Mouse (Mus musculus) thymus, adult 2 months (tissue): ENCODE measurements around the gene Ube4a. TPM values are rescaled to one million over a fixed set of nuclear protein-coding genes. Genes with fewer than 3 reads are reported as not detected.

Experiments
- DNase-seq: peaks from one replicate; pipeline ENCODE4 v3.0.0; 2021
- H3K27ac ChIP-seq: fragments of 200-500 bp; 2 replicates; pipeline ENCODE4 v1.5.1; 2012; ENCODE audit warnings: low read length, control low read depth; ENCODE audit not compliant: control insufficient read depth, insufficient read depth
- H3K27me3 ChIP-seq: fragments of 200-500 bp; 2 replicates; pipeline ENCODE4 v1.6.1; 2012; ENCODE audit warnings: mild to moderate bottlenecking, low read length, moderate library complexity, mixed read lengths; ENCODE audit not compliant: control insufficient read depth, insufficient read depth
- H3K36me3 ChIP-seq: fragments of 200-500 bp; 2 replicates; pipeline ENCODE4 v1.6.1; 2012; ENCODE audit warnings: mild to moderate bottlenecking, low read length, moderate library complexity; ENCODE audit not compliant: control insufficient read depth, insufficient read depth
- H3K4me1 ChIP-seq: fragments of 200-500 bp; replicated peaks from 2 replicates; pipeline ENCODE4 v1.6.1; 2012; ENCODE audit warnings: low read length; ENCODE audit not compliant: control insufficient read depth, insufficient read depth
- H3K4me3 ChIP-seq: fragments of 200-500 bp; 2 replicates; pipeline ENCODE4 v1.5.1; 2012; ENCODE audit warnings: mild to moderate bottlenecking, low read length, control low read depth, moderate library complexity; ENCODE audit not compliant: control insufficient read depth, insufficient read depth
- CTCF ChIP-seq: fragments of 200-500 bp; IDR thresholded peaks from 2 replicates; pipeline ENCODE4 v1.5.1; 2012; ENCODE audit warnings: mild to moderate bottlenecking, control low read depth, low read length, moderate library complexity, borderline replicate concordance; ENCODE audit not compliant: control insufficient read depth, poor library complexity, insufficient read depth; ENCODE audit errors: extremely low read depth
- POLR2A ChIP-seq: fragments of 200-500 bp; IDR thresholded peaks from 2 replicates; pipeline ENCODE4 v1.6.1; 2012; ENCODE audit warnings: mild to moderate bottlenecking, low read length, control low read depth, moderate library complexity; ENCODE audit not compliant: control insufficient read depth, poor library complexity, insufficient read depth; ENCODE audit errors: extremely low read depth
- WGBS: fragments of 180-500 bp; shearing (Covaris S2); methylation state at CpG from one replicate; pipeline ENCODE4 v1.1.7; 2018; 5-methylcytosine and 5-hydroxymethylcytosine counted together
- polyA plus RNA-seq: library from polyadenylated mRNA; depleted of rRNA; stranded (reverse); fragments of >200 nt; gene quantifications from 2 replicates; pipeline ENCODE4 v1.2.3, GENCODE M21; 2012

Ube4a gene
- polyA plus RNA-seq, 1 experiment = 23.7 TPM

DNA sequence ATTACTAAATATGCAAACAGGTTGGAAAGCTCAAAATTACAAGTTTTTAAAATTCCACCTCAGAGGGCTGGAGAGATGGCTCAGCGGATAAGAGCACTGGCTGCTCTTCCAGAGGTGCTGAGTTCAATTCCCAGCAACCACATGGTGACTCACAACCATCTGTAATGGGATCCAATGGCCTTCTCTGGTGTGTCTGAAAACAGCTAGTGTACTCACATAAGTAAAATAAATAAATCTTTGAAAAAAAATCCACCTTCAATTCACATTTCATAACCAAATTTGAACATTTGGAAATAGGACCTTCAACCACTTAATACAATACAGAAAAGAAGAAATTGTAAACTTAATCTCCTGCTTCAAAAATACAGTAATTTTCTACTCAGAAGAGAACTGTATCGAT lies 45.8 kb downstream of the Ube4a start:
- Histone ChIP-seq H3K27ac (no peak overlapping the region), H3K27me3 (no peaks in the 10 kb centered on the region), H3K36me3 (no peaks in the 10 kb centered on the region), H3K4me3 (peak overlapping the region; percentile 95; the same call in 1 of the 2 replicates), H3K4me1 (peaks cover 3% of the 10 kb centered on the region; the same call in 1 of the 2 replicates)
- no peak for TF ChIP-seq POLR2A
- TF ChIP-seq CTCF = no peak
- no peak for DNase-seq
- WGBS = 46% methylated on average over 2 of the region's 2 CpGs

DNA sequence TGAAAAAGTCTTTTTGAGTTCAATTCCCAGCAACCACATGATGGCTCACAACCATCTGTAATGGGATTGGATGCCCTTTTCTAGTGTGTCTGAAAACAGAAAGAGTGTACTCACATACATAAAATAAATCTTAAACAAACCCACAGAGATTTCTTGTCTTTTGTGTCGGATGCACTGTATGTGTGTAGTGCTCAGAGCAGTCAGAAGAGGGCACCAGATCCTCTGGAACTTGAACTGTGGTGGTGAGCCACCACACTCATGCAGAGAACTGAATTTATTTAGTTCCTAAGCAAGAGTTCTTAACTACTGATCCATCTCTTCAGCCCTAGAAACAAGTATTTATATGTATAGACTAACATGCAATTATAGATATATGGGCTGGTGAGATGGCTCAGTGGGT lies 49.2 kb downstream of the Ube4a start:
- DNase-seq = peak; percentile 66
- 32% methylated on average over 1 of the region's 1 CpGs for WGBS
- TF ChIP-seq POLR2A (no peak), CTCF (no peak)
- H3K27me3 ChIP-seq = no peaks in the 10 kb centered on the region
- H3K36me3 ChIP-seq = peaks cover 11% of the 10 kb centered on the region
- H3K4me3 ChIP-seq = no peak overlapping the region
- H3K27ac ChIP-seq = no peak overlapping the region
- peaks cover 4% of the 10 kb centered on the region; the same call in 1 of the 2 replicates for H3K4me1 ChIP-seq

DNA sequence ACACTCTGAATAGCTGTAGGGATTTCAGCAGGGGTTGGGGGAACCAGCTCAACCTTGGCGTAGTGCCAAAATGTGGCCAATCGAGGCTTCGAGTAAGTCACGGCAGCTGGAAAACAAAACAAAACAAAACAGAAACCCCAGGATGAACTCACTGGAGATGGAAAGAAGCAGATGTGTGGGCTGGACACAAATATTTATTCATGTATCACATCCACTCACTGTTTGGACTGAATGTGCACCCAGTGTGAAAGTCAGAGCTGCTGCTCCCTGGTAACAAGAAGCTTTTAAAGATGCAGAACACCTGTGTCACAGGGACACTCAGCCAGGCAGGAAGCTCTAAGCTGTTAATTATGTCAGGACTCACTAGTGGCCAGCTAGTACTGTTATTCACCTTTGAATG lies 50.7 kb downstream of the Ube4a start:
- H3K27ac ChIP-seq = no peak overlapping the region
- no peaks in the 10 kb centered on the region for H3K27me3 ChIP-seq
- 30% methylated on average over 4 of the region's 4 CpGs for WGBS
- no peak for DNase-seq
- peaks cover 4% of the 10 kb centered on the region; the same call in 1 of the 2 replicates for H3K4me1 ChIP-seq
- peaks cover 15% of the 10 kb centered on the region for H3K36me3 ChIP-seq
- TF ChIP-seq CTCF = no peak
- TF ChIP-seq POLR2A = no peak
- no peak overlapping the region for H3K4me3 ChIP-seq

DNA sequence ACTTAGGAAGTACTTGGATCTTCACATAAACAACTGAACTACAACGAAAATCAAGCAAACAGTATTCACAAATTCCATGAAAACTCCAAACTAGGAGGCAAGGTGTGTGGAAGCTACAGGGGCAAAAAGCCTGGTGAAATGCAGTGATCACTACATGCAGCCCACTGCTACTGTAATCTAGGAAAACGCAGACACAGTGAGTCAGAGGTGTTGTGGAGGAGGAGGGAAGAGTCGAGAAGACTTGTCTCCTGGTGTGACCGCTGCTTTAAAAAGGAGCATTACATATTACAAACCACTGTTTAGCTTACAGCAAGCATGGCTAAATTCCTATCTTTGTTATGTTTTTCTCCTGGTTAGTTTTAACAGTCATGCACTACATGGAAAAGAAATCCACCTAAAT lies 54.0 kb downstream of the Ube4a start:
- H3K36me3 ChIP-seq = peaks cover 15% of the 10 kb centered on the region
- no peak for DNase-seq
- WGBS = 98% methylated on average over 4 of the region's 4 CpGs
- TF ChIP-seq POLR2A (no peak), CTCF (no peak)
- no peak overlapping the region for H3K4me3 ChIP-seq
- peaks cover 2% of the 10 kb centered on the region; the same call in 1 of the 2 replicates for H3K4me1 ChIP-seq
- H3K27me3 ChIP-seq = no peaks in the 10 kb centered on the region
- no peak overlapping the region for H3K27ac ChIP-seq

DNA sequence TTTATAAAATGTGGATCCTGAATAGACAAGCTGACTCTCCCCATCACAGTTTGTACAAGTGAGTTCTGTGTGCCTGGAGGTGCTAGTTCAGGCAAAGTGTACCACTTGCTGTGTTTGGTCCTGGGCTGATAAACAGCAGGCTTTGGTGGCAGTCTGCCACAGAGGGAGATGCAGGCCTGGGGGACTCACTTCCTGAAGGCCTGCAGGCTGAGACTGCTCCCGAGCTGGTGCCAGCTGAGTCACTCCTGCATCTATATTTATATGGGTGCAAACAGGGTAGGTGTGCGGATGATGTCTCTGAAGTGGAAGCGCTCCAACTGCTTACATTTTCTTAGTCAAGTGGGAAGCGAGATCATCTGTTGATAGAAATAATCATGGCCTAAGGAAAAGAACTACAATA lies 59.8 kb downstream of the Ube4a start:
- no peak for DNase-seq
- peaks cover 3% of the 10 kb centered on the region; the same call in 1 of the 2 replicates for H3K4me1 ChIP-seq
- no peak overlapping the region for H3K27ac ChIP-seq
- 18% methylated on average over 4 of the region's 4 CpGs for WGBS
- no peak for TF ChIP-seq POLR2A
- TF ChIP-seq CTCF = no peak
- no peaks in the 10 kb centered on the region for H3K27me3 ChIP-seq
- no peak overlapping the region for H3K4me3 ChIP-seq
- no peaks in the 10 kb centered on the region; the same call in 1 of the 2 replicates for H3K36me3 ChIP-seq

DNA sequence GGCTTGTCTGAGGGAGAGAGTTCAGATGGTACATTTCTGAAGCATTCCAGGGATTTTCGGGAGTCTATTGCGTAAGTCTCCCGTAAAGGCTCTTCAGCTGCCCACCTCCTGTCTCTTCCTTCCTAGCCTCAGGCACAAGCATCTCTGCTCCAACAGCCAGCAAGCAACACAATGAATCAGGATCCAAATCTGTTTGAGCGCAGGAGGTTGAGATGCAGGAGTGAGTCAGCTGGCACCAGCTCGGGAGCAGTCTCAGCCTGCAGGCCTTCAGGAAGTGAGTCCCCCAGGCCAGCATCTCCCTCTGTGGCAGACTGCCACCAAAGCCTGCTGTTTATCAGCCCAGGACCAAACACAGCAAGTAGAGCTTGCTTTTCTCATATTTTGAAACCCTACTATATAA lies 60.4 kb downstream of the Ube4a start:
- DNase-seq = no peak
- Histone ChIP-seq H3K36me3 (no peaks in the 10 kb centered on the region), H3K27ac (no peak overlapping the region), H3K4me3 (no peak overlapping the region), H3K4me1 (peaks cover 3% of the 10 kb centered on the region; the same call in 1 of the 2 replicates), H3K27me3 (no peaks in the 10 kb centered on the region)
- no peak for TF ChIP-seq POLR2A
- no peak for TF ChIP-seq CTCF
- WGBS = 81% methylated on average over 5 of the region's 5 CpGs

DNA sequence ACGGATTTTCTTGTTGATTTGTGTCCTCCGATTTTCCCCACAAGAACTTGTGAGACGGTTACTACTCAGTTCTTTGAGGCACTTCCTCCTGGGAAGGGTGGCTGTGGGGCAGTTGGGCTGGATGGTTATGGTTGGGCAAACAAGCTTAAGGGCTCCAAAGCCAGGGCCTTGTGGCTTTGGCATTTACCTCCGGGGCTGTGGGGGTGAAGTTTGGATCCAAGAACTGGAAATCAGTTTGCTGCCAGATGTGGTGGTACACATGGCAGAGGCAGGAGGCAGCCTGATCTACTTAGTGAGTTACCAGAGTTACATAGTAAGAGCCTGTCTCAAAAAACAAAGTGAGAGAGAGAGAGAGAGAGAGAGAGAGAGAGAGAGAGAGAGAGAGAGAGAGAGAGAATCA lies 61.5 kb downstream of the Ube4a start:
- TF ChIP-seq POLR2A (no peak), CTCF (no peak)
- no peaks in the 10 kb centered on the region for H3K36me3 ChIP-seq
- 31% methylated on average over 4 of the region's 4 CpGs for WGBS
- peaks cover 3% of the 10 kb centered on the region; the same call in 1 of the 2 replicates for H3K4me1 ChIP-seq
- H3K27me3 ChIP-seq = no peaks in the 10 kb centered on the region
- DNase-seq = no peak
- no peak overlapping the region for H3K4me3 ChIP-seq
- no peak overlapping the region for H3K27ac ChIP-seq
